Comparison of ENCODE assay signal across 33 mouse cellular contexts in the genomic region with DNA sequence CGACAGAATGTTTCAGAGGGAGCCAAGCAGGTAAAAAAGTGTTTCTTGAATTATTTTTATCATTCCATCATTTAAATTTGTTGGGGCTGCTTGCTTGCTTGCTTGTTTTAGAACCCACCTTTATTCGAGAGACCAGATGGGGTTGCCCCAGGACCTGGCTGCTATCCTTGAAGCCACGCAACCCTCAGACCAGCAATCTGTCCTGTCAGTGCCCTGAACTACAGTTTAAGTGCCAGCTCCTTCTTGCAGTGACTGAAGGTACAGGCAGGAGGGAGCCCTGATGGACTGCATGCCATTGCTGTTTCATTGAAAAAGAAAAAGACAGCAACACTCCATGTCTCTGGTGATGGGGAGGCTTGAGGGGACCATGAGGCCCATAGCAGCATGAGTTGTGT. TPM values are rescaled to one million over a fixed set of nuclear protein-coding genes. Genes with fewer than 3 reads are reported as not detected.
DNase-seq lines count a peak whose midpoint lies in the region; ATAC-seq and TF ChIP-seq lines count a peak whose summit lies in the region.
"Had no signal": no experiment of that assay in that cellular context is flagged by ENCODE, and none has a peak within 500 bp of the region (broad histone marks: within the 10 kb centered on the region; RNA-seq: fewer than 3 reads in every experiment).

No protein-coding gene starts in this region.

- no peak overlapping the region for H3K27ac ChIP-seq in heart, embryonic 14.5 days (replicated peaks in 1 of 2; ENCODE audit: control insufficient read depth in 1 of 2, insufficient read depth in 1 of 2, low read depth in 2 of 2, low read length in 2 of 2)
- peak overlapping the region; percentile 83 for H3K27ac ChIP-seq in cerebellum, adult 2 months (ENCODE audit: insufficient read depth, low read length)
- H3K27ac ChIP-seq: embryonic facial prominence, embryonic 13.5 days; forebrain, embryonic 12.5 days; intestine, embryonic 15.5 days; layer of hippocampus, adult 2 months; limb, embryonic 13.5 days; liver, embryonic 12.5 days; midbrain, embryonic 13.5 days had no signal

- H3K4me3 ChIP-seq in heart, embryonic 14.5 days (ENCODE audit: control insufficient read depth in 1 of 2, insufficient read depth in 1 of 2, low read depth in 1 of 2, low read length in 2 of 2), result no peak overlapping the region
- H3K4me3 ChIP-seq in cerebellum, adult 2 months (replicated peaks; ENCODE audit: insufficient read depth, low read depth, low read length), result no peak overlapping the region
- H3K4me3 ChIP-seq: embryonic facial prominence, embryonic 13.5 days; erythroblast, embryonic 14.5 days; forebrain, embryonic 12.5 days; intestine, embryonic 15.5 days; layer of hippocampus, adult 2 months; limb, embryonic 13.5 days; liver, embryonic 12.5 days; megakaryocyte, embryonic 14.5 days; midbrain, embryonic 13.5 days had no signal

- peaks cover 7 to 18% of the 10 kb centered on the region in 2 experiments for H3K4me1 ChIP-seq in heart, embryonic 14.5 days (ENCODE audit: control insufficient read depth in 2 of 2, insufficient read depth in 2 of 2, low read length in 2 of 2)
- peaks cover 22% of the 10 kb centered on the region for H3K4me1 ChIP-seq in cerebellum, adult 2 months (ENCODE audit: control insufficient read depth, insufficient read depth, low read length)
- H3K4me1 ChIP-seq: embryonic facial prominence, embryonic 13.5 days; forebrain, embryonic 12.5 days; intestine, embryonic 15.5 days; limb, embryonic 13.5 days; liver, embryonic 12.5 days; midbrain, embryonic 13.5 days had no signal

- no peaks in the 10 kb centered on the region for H3K27me3 ChIP-seq in heart, embryonic 14.5 days (ENCODE audit: control insufficient read depth, insufficient read depth, low read length)
- no peaks in the 10 kb centered on the region for H3K27me3 ChIP-seq in cerebellum, adult 2 months (ENCODE audit: control insufficient read depth, insufficient read depth, low read length)
- H3K27me3 ChIP-seq: embryonic facial prominence, embryonic 13.5 days; forebrain, embryonic 12.5 days; intestine, embryonic 15.5 days; limb, embryonic 13.5 days; liver, embryonic 12.5 days; midbrain, embryonic 13.5 days had no signal

- ATAC-seq in cerebellum, adult (ENCODE audit: insufficient number of reproducible peaks, low FRiP score, low TSS enrichment), result peak; percentile 95
- ATAC-seq in heart, embryonic 14.5 days (ENCODE audit: insufficient number of reproducible peaks, insufficient read depth, low FRiP score, low read depth), result peak; percentile 17; the same call in 1 of the 2 replicates
- ATAC-seq: hindbrain, embryonic 16.5 days; intestine, embryonic 15.5 days; liver, embryonic 12.5 days; midbrain, embryonic 13.5 days had no signal

- no peak for TF ChIP-seq POLR2A in cerebellum, adult 2 months (IDR thresholded peaks at IDR 0.05; ENCODE audit: borderline replicate concordance, insufficient read depth, low read length)

- H3K9ac ChIP-seq in heart, embryonic 14.5 days (ENCODE audit: low read length), result no peak overlapping the region
- H3K9ac ChIP-seq: embryonic facial prominence, embryonic 13.5 days; forebrain, embryonic 12.5 days; intestine, embryonic 15.5 days; limb, embryonic 13.5 days; liver, embryonic 12.5 days; midbrain, embryonic 13.5 days had no signal

- no peaks in the 10 kb centered on the region for H3K36me3 ChIP-seq in heart, embryonic 14.5 days (ENCODE audit: control insufficient read depth, insufficient read depth, low read length)
- H3K36me3 ChIP-seq: embryonic facial prominence, embryonic 13.5 days; forebrain, embryonic 12.5 days; intestine, embryonic 15.5 days; limb, embryonic 13.5 days; liver, embryonic 12.5 days; midbrain, embryonic 13.5 days had no signal

- TF ChIP-seq CTCF in cerebellum, adult 2 months (IDR thresholded peaks at IDR 0.05; ENCODE audit: borderline replicate concordance, insufficient read depth, low read depth, low read length), result no peak

- WGBS in heart, embryonic 14.5 days, result 24% methylated on average over 3 of the region's 3 CpGs
- WGBS in cerebellum, adult 2 months, result 10% methylated on average over 3 of the region's 3 CpGs

- H3K4me2 ChIP-seq in heart, embryonic 14.5 days (ENCODE audit: low read length), result peak overlapping the region; percentile 8; the same call in 1 of the 2 replicates
- H3K4me2 ChIP-seq: embryonic facial prominence, embryonic 13.5 days; forebrain, embryonic 12.5 days; intestine, embryonic 15.5 days; limb, embryonic 13.5 days; liver, embryonic 12.5 days; midbrain, embryonic 13.5 days had no signal

- no peak for DNase-seq in cerebellum, postnatal 4 days (ENCODE audit: low spot score in 2 of 2)
- no peak for DNase-seq in heart, adult 8-10 months (ENCODE audit: low spot score)
- DNase-seq in cerebellum, adult 2 months, result peak; percentile 82 to 90
- DNase-seq in cerebellum, postnatal 25 days, result peak; percentile 86
- DNase-seq in retina, embryonic 14.5 days (ENCODE audit: low spot score), result no peak
- no peak for DNase-seq in layer of hippocampus, adult 11-12 months (ENCODE audit: low spot score)
- DNase-seq: adrenal gland, postnatal 10 days; embryo, embryonic 11 days; gastrocnemius, postnatal 36 days; kidney, adult 8-10 months; kidney, postnatal 14 days; lung, adult 18-20 months; lung, postnatal 36 days; right cerebral cortex, postnatal 25 days; spleen, adult 18-20 months had no signal

- no peaks in the 10 kb centered on the region for H3K9me3 ChIP-seq in heart, embryonic 14.5 days (ENCODE audit: control insufficient read depth, low read length)
- H3K9me3 ChIP-seq: embryonic facial prominence, embryonic 13.5 days; forebrain, embryonic 12.5 days; intestine, embryonic 15.5 days; limb, embryonic 13.5 days; liver, embryonic 12.5 days; midbrain, embryonic 13.5 days had no signal

RNA-seq across cellular contexts. Expression of gene Cfc1, which starts 12.6 kb away (rescaled TPM):
- polyA plus RNA-seq in heart, embryonic 14.5 days (2014; fragmentation: Nextera tagmentation; extraction: Ambion mirVana), result 0.46 TPM in 1 of 2 replicates, not detected in the other
- total RNA-seq in heart, adult 8-10 months (2022), result not detected
- polyA plus RNA-seq in cerebellum, adult 2 months (2012; rRNA removed), result 0.21 and 0.26 TPM in 2 replicates
- total RNA-seq: adrenal gland, postnatal 10 days; gastrocnemius, adult 18-20 months; gastrocnemius, postnatal 36 days; layer of hippocampus, postnatal 25 days; left cerebral cortex, postnatal 14 days had no signal
- polyA plus RNA-seq: erythroblast, embryonic 14.5 days; forebrain, embryonic 12.5 days; intestine, embryonic 15.5 days; liver, embryonic 12.5 days; midbrain, embryonic 13.5 days; neural tube, embryonic 11.5 days; thymus, postnatal 0 days had no signal

RNA-seq across cellular contexts. Expression of gene Prss39, which starts 24.6 kb away (rescaled TPM):
- polyA plus RNA-seq in heart, embryonic 14.5 days (2014; fragmentation: Nextera tagmentation; extraction: Ambion mirVana), result not detected in 2 replicates
- under 1 TPM in 1 of 4 experiments, not detected in 3; 0.22 TPM for total RNA-seq in heart, adult 8-10 months (2022)
- not detected in 2 replicates for polyA plus RNA-seq in cerebellum, adult 2 months (2012; rRNA removed)
- total RNA-seq: adrenal gland, postnatal 10 days; gastrocnemius, adult 18-20 months; gastrocnemius, postnatal 36 days; layer of hippocampus, adult 2 months; layer of hippocampus, postnatal 25 days; left cerebral cortex, postnatal 14 days had no signal
- polyA plus RNA-seq: embryonic facial prominence, embryonic 13.5 days; erythroblast, embryonic 14.5 days; forebrain, embryonic 12.5 days; hindbrain, embryonic 16.5 days; intestine, embryonic 15.5 days; limb, embryonic 13.5 days; liver, embryonic 12.5 days; midbrain, embryonic 13.5 days; neural tube, embryonic 11.5 days; thymus, postnatal 0 days had no signal

RNA-seq across cellular contexts. Expression of gene Prss40, which starts 37.9 kb away (rescaled TPM):
- polyA plus RNA-seq in heart, embryonic 14.5 days (2014; fragmentation: Nextera tagmentation; extraction: Ambion mirVana), result not detected in 2 replicates
- total RNA-seq in heart, adult 8-10 months (2022), result not detected
- polyA plus RNA-seq in cerebellum, adult 2 months (2012; rRNA removed), result not detected in 2 replicates
- total RNA-seq: adrenal gland, postnatal 10 days; gastrocnemius, adult 18-20 months; gastrocnemius, postnatal 36 days; hematopoietic stem cell, adult 5-6 weeks; layer of hippocampus, adult 2 months; layer of hippocampus, postnatal 25 days; left cerebral cortex, postnatal 14 days had no signal
- polyA plus RNA-seq: erythroblast, embryonic 14.5 days; forebrain, embryonic 12.5 days; hindbrain, embryonic 16.5 days; intestine, embryonic 15.5 days; liver, embryonic 12.5 days; midbrain, embryonic 13.5 days; neural tube, embryonic 11.5 days; thymus, postnatal 0 days had no signal

RNA-seq across cellular contexts. Expression of gene Amer3, which starts 56.6 kb away (rescaled TPM):
- polyA plus RNA-seq in heart, embryonic 14.5 days (2014; fragmentation: Nextera tagmentation; extraction: Ambion mirVana), result not detected in 2 replicates
- total RNA-seq in heart, adult 8-10 months (2022), result not detected
- 27.4 and 30.5 TPM in 2 replicates for polyA plus RNA-seq in cerebellum, adult 2 months (2012; rRNA removed)
- total RNA-seq: gastrocnemius, adult 18-20 months; gastrocnemius, postnatal 36 days; hematopoietic stem cell, adult 5-6 weeks had no signal
- polyA plus RNA-seq: erythroblast, embryonic 14.5 days; liver, embryonic 12.5 days; thymus, postnatal 0 days had no signal

Comparison
In these comparisons a context has a peak if more than half of its experiments do, and no peak if none do; other contexts are left out.
1. DNase-seq: peak in cerebellum, adult 2 months (2 of 2) and cerebellum, postnatal 25 days (2 of 2); none in cerebellum, postnatal 4 days (0 of 2), heart, adult 8-10 months (single experiment), retina, embryonic 14.5 days (single experiment) and layer of hippocampus, adult 11-12 months (single experiment).